Mouse (Mus musculus) C2C12 (cell line): ENCODE data around the gene Fev.

ENCODE experiments used
- CEBPB ChIP-seq: IDR thresholded peaks from one replicate; pipeline ENCODE4 v1.6.1; 2011; ENCODE audit warnings: low read depth, mild to moderate bottlenecking, control low read depth, moderate library complexity
- CTCF ChIP-seq: IDR thresholded peaks from one replicate; pipeline ENCODE4 v1.5.1; 2011; ENCODE audit not compliant: control insufficient read depth, insufficient read depth, insufficient read length
- MAX ChIP-seq: IDR thresholded peaks from one replicate; pipeline ENCODE4 v1.6.1; 2011; ENCODE audit warnings: mild to moderate bottlenecking, control low read depth
- MYOG ChIP-seq: IDR thresholded peaks from one replicate; pipeline ENCODE4 v1.6.1; 2011; ENCODE audit not compliant: control insufficient read depth, insufficient read length; ENCODE audit errors: extremely low read depth
- USF1 ChIP-seq: IDR thresholded peaks from one replicate; pipeline ENCODE4 v1.6.1; 2011; ENCODE audit warnings: low read depth, mild to moderate bottlenecking, control low read depth, moderate library complexity

DNA sequence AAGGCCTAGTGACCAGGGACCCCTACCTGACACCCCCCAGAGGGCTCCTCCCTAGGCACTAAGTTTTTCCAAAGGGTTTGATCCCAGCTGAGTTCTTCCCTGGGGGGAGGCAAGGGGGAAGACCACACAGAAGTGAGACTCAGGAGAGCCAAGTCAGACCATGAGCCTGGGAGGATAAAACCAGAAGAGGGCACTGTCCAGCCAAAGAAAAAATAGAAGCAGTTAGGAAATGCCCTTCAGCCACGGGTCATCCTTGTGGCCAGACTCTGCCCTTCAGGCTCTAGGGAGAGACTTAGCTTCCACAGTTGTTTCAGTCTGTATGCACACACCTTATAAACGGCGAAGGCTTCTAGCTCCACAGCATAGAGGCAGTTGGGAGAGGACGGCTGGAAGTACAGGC is 39.2 kb upstream of the Fev start:
- TF ChIP-seq CTCF (no peak), MYOG (no peak), USF1 (no peak), CEBPB (no peak), MAX (no peak)
